Mouse (Mus musculus) testis, adult 2 months (tissue): ENCODE results near the gene Amotl2.

Experiments
- CTCF ChIP-seq: fragments of 200-500 bp; IDR thresholded peaks from 2 replicates; pipeline ENCODE4 v1.5.1; 2012; ENCODE audit warnings: low read depth, mild to moderate bottlenecking, inconsistent platforms, low read length, moderate library complexity; ENCODE audit not compliant: control insufficient read depth, insufficient read depth, insufficient replicate concordance
- POLR2A ChIP-seq: fragments of 200-500 bp; IDR thresholded peaks from 2 replicates; pipeline ENCODE4 v1.6.1; 2012; ENCODE audit warnings: low read depth, mild to moderate bottlenecking, inconsistent platforms, low read length, moderate library complexity; ENCODE audit not compliant: control insufficient read depth

- no peak for TF ChIP-seq CTCF
- TF ChIP-seq POLR2A: no peak
Observed at GRCm38 (mm10) chr9:102731574-102732175, 15.2 kb downstream of the Amotl2 start.
